Mouse (Mus musculus): Measurements from ENCODE around the gene Plxna3. TPM values are rescaled to one million over a fixed set of nuclear protein-coding genes. Genes with fewer than 3 reads are reported as not detected.
A peak's percentile ranks its signal among the peaks of the same experiment; 100 is the strongest.

Gene Plxna3
- total RNA-seq, 2 experiments from 2014 or later = 8.1 to 15.4 TPM

DNA sequence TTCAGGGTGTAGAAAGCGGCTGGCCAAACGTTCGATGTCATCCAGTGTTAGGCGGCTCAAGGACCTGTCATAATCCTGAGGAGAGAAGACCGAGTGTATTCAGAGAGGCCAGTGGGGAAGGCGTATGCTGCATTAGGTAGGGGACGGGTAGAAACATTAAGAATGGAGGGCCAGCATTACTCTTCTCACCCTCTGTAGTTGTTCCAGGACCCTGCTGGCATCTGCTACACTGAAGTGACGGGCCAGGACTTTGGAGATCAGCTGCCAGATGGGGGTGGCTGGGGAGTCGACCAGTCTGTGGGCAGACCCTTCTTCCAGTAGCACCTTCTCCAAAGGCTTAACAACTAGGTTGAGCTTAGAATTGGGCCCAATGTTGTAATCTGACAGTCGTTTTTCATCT, 38.6 kb downstream of the Plxna3 start:
- DNase-seq (ENCODE audit: low spot score in 2 of 2) = no peak

DNA sequence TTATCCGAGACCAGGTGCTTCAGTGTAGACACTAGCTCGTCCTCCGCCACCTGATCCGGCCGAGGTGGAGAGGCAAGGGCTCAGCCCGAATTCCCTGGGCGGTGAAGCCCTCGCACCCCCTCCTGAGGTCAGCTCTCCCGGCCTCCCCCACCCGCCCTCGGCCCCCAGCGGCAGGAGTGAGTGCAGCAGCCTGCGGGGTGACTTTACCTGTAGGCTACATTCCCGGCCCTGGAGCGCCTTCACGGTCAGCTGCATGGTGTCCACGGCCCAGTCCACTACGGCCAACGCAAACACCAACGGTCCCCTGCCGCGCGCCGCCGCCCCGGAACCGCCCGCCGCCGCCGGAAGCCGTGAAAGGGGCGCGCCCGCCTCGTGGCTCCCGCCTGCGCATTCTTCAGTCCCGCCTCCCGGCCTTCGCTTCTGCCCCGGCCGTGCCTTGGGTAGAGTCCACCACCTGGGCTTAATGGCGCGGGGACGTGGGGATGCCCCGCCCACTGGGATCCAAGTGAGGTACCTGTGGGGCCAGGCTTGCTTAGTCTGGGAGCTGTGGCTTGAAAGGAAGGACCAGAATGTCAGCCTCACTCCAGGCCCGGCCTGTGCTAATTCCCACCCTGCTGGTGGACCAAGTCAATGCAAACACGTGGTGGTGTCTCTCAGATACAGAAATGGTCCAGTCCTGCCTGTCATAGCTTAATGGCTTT, 39.5 kb downstream of the Plxna3 start:
- peak; percentile 70 to 73 for DNase-seq (ENCODE audit: low spot score in 2 of 2)

DNA sequence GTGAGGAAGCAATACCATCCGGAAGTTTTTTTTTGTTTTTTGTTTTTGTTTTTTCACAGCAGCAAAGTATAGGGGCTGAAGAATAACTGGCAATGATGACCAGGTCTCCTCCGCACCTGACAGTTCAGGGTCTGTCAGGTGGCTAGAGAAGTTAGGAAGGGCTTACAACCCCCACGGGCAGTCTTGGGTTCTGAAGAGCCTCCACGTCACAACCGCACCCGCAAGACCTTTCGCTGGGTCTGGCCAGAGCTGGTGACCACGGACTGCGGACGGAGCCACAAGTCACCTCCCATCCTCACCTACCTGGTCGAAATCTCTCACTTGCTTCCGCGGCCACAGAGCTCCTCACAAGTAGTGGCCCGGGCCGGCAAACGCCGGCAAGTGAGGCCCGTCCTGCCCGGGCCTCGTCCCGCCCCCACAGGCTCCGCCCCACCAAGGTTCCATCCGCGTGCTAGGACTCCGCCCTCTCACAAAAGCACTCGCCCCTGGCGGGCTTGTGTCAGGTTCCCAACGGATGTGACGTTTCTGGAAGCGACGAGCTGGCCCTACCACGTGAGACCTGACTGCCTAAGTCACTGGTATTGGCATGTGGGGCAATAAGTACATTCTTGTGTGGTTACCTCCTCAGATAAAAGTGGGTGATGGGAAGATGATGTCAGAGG, 44.2 kb downstream of the Plxna3 start, which contains the start of the genes Ubl4a and Slc10a3:
Gene Ubl4a (minus strand): TSS at position 331 of the 662 bp plus-strand sequence.
Gene Slc10a3 (minus strand): TSS at position 462 of the 662 bp plus-strand sequence.
- peak; percentile 72 to 73 for DNase-seq (ENCODE audit: low spot score in 2 of 2)

DNA sequence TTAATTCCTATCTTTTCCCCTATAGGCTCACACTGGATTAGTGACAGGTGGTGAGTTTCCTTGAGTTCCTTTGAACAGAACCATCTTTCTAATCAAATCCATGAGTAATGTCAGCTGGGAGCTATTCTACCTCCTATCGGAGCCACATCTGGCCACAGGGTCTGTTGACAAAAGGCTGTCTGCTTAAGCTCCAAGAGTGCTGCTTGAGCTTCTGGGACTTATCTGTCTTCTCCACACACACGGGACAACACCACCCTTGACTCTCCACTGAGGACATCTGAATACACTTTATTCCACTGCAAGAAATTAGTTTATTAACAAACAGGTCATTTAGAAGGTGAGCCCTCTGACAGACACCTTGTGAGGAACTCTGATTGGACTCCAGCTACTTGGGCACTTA, 55.6 kb downstream of the Plxna3 start:
- no peak for DNase-seq (ENCODE audit: low spot score in 2 of 2)

DNA sequence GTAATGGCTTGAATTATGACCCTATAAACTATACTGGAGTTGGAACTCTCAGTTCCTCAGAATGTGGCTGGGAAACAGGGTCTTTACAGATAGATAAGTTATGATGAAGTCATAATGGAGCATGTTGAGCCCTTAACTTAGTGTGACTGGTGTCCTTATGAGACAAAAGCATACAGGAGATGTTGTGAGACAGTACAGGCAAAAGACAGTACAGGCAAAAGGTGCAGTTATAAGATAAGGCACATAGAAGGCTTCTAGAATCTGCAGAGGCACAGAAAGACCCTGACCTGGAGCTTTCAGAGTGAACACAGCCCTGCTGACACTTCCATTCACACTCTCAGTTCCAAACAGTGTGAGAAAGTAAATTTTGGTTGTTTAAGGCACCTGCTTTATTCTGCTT, 59.3 kb downstream of the Plxna3 start:
- no peak for DNase-seq (ENCODE audit: low spot score in 2 of 2)

DNA sequence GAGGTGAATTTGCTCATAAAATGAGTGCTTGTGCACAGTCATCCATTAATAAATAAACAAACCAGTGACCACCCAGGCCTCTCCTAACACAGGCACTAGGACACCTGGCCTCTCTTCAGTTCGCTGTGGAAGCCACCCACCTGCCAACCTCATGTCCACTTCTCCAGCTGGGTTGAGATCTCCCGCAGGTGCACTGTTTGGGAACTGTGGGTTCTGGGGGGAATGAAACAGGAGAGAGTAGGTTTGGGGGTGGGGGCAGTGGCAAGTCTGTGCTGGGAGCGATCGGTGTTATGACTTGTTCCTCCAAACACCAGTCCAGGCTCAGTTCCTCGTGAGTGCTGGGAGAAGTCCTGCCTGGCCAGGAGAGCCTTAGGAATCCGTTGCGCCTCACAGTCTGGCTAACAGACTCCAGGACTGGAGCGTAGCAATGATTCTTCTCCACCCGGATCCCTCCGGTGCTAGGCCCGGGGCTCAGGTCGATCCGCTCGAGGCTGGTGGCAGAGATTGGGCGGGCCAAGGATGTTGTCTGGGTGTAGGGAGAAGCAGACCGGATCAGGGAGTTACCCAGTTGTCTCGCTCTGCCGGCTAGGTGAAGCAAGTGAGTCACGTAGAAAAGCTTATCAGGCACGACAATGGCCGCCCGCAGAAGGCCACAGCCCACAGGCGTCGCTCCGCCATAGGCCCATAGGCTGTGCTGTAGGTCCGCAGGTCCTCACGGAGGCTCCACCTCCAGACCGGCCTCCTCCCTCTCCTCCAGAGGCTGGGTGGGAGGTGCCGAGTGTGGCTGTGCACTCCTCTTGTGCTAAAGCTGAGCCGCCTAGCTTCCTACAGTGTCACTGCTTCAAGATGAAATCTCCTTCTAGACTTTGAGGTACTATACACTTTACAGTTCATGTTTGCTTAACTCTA, 63.9 kb downstream of the Plxna3 start, which contains the start of the genes Fam3a and Ikbkg:
Gene Fam3a (minus strand): TSS at position 738 of the 909 bp plus-strand sequence.
Gene Ikbkg (plus strand): TSS at position 756 of the 909 bp plus-strand sequence.
- DNase-seq (ENCODE audit: low spot score in 2 of 2) = peak; percentile 60 to 65

Small RNA genes lying within 50 kb of the gene (microRNA-seq; reads per million reads assigned to microRNA genes)
- gene Mir7092 (ENCODE audit: borderline number of aligned reads in 2 of 2) = 0 reads per million in 2 experiments

Other genes with a start within 250 kb of the Plxna3 start
- not detected for gene Opn1mw, start 201.6 kb upstream of the Plxna3 start, total RNA-seq (2021)
- 10 to 100 TPM; 31.5 to 34.5 TPM for gene Mecp2, start 193.7 kb upstream of the Plxna3 start, total RNA-seq (2021)
- not detected for gene Tex28, start 161.2 kb upstream of the Plxna3 start, total RNA-seq (2021)
- not detected for gene Tktl1, start 151.8 kb upstream of the Plxna3 start, total RNA-seq (2021)
- gene Flna, start 79.2 kb upstream of the Plxna3 start, total RNA-seq (2021) = 100 to 1,000 TPM; 113 to 170 TPM
- 100 to 1,000 TPM in 1 of 2 experiments, 10 to 100 TPM in 1; 93.6 to 165 TPM for gene Emd, start 74.4 kb upstream of the Plxna3 start, total RNA-seq (2021)
- gene Rpl10, start 58.3 kb upstream of the Plxna3 start, total RNA-seq (2021) = 100 to 1,000 TPM; 395 to 419 TPM
- gene Taz, start 47.2 kb upstream of the Plxna3 start, total RNA-seq (2021) = 10 to 100 TPM; 64.6 to 81.8 TPM
- 10 to 100 TPM; 14.7 to 17.1 TPM for gene Dnase1l1, start 46.7 kb upstream of the Plxna3 start, total RNA-seq (2021)
- gene Atp6ap1, start 32.0 kb upstream of the Plxna3 start, total RNA-seq (2021) = 100 to 1,000 TPM; 206 to 258 TPM
- 100 to 1,000 TPM; 245 to 250 TPM for gene Gdi1, start 24.1 kb upstream of the Plxna3 start, total RNA-seq (2021)
- gene Fam50a, start 16.0 kb upstream of the Plxna3 start, total RNA-seq (2021) = 10 to 100 TPM; 63.3 to 65.8 TPM
- gene Lage3, start 24.6 kb downstream of the Plxna3 start, total RNA-seq (2021) = 10 to 100 TPM; 43.2 to 53.2 TPM
- 10 to 100 TPM; 61.4 to 63.9 TPM for gene Ubl4a, start 44.2 kb downstream of the Plxna3 start, total RNA-seq (2021)
- gene Slc10a3, start 44.3 kb downstream of the Plxna3 start, total RNA-seq (2021) = 10 to 100 TPM; 19.0 to 20.5 TPM
- gene Fam3a, start 64.2 kb downstream of the Plxna3 start, total RNA-seq (2021) = 10 to 100 TPM; 26.7 to 27.1 TPM
- gene Ikbkg, start 64.2 kb downstream of the Plxna3 start, total RNA-seq (2021) = 10 to 100 TPM; 56.8 to 63.6 TPM
- 100 to 1,000 TPM; 195 to 261 TPM for gene G6pdx, start 100.1 kb downstream of the Plxna3 start, total RNA-seq (2021)
- gene Gm6880, start 152.3 kb downstream of the Plxna3 start, total RNA-seq (2021) = not detected
- gene Olfr1326-ps1, start 245.8 kb downstream of the Plxna3 start, total RNA-seq (2021) = not detected

All from adrenal gland, adult 18-20 months (tissue).